Mouse (Mus musculus): Measurements from ENCODE around the gene Srebf2. TPM values are rescaled to one million over a fixed set of nuclear protein-coding genes. Genes with fewer than 3 reads are reported as not detected.
"Not testable (repeated sequence)": the region's sequence is repeated elsewhere in the genome, so short reads cannot be mapped to it uniquely, and the experiment has no call there.

Gene Srebf2
- polyA plus RNA-seq (2014; fragmentation: Nextera tagmentation; extraction: Ambion mirVana), result 105 and 109 TPM in 2 replicates

- Histone ChIP-seq H3K4me1 (ENCODE audit: control insufficient read depth, insufficient read depth, low read length) (no peaks in the 10 kb centered on the region; the same call in 1 of the 2 replicates), H3K9ac (replicated peaks; ENCODE audit: low read length) (peak within 1 kb of the TSS; percentile 82), H3K4me2 (ENCODE audit: low read depth, low read length) (peak within 1 kb of the TSS; percentile 76), H3K9me3 (replicated peaks; ENCODE audit: control insufficient read depth, low read length) (no peaks in the 10 kb centered on the region), H3K27ac (replicated peaks; ENCODE audit: low read depth, low read length) (peak within 1 kb of the TSS; percentile 93), H3K4me3 (ENCODE audit: low read depth, low read length) (peak within 1 kb of the TSS; percentile 85), H3K27me3 (ENCODE audit: control insufficient read depth, insufficient read depth, low read length) (no peaks in the 10 kb centered on the region), H3K36me3 (replicated peaks; ENCODE audit: control insufficient read depth, insufficient read depth, low read depth, low read length) (no peaks in the 10 kb centered on the region)
- DNase-seq (ENCODE audit: low spot score), result peak; percentile 100
- WGBS, result under 1% methylated on average over 79 of the region's 79 CpGs
- ATAC-seq (replicated peaks; ENCODE audit: insufficient number of reproducible peaks, low FRiP score, low TSS enrichment, low read depth), result peak; percentile 96
Measured at GRCm38 (mm10) chr15:82146770-82147610, at the start of gene Srebf2. Srebf2 (plus strand) TSS chr15:82147181.

- H3K4me3 ChIP-seq (ENCODE audit: low read depth, low read length), result no peak overlapping the region
- H3K27ac ChIP-seq (replicated peaks; ENCODE audit: low read depth, low read length), result no peak overlapping the region
- no peaks in the 10 kb centered on the region for H3K4me1 ChIP-seq (ENCODE audit: control insufficient read depth, insufficient read depth, low read length)
- no peak overlapping the region; the same call in 1 of the 2 replicates for H3K9ac ChIP-seq (replicated peaks; ENCODE audit: low read length)
- H3K36me3 ChIP-seq (replicated peaks; ENCODE audit: control insufficient read depth, insufficient read depth, low read depth, low read length), result no peaks in the 10 kb centered on the region
- no peaks in the 10 kb centered on the region for H3K9me3 ChIP-seq (replicated peaks; ENCODE audit: control insufficient read depth, low read length)
- ATAC-seq (replicated peaks; ENCODE audit: insufficient number of reproducible peaks, low FRiP score, low TSS enrichment, low read depth), result no peak
- H3K4me2 ChIP-seq (ENCODE audit: low read depth, low read length), result no peak overlapping the region
- WGBS, result 20% methylated on average over 8 of the region's 8 CpGs
- H3K27me3 ChIP-seq (ENCODE audit: control insufficient read depth, insufficient read depth, low read length), result no peaks in the 10 kb centered on the region
- DNase-seq (ENCODE audit: low spot score), result peak; percentile 69
Measured at GRCm38 (mm10) chr15:82106953-82107555, 39.9 kb upstream of the Srebf2 start.

- ATAC-seq (replicated peaks; ENCODE audit: insufficient number of reproducible peaks, low FRiP score, low TSS enrichment, low read depth), result no peak
- Histone ChIP-seq H3K4me1 (ENCODE audit: control insufficient read depth, insufficient read depth, low read length) (no peaks in the 10 kb centered on the region), H3K4me3 (ENCODE audit: low read depth, low read length) (no peak overlapping the region), H3K4me2 (ENCODE audit: low read depth, low read length) (no peak overlapping the region), H3K9me3 (replicated peaks; ENCODE audit: control insufficient read depth, low read length) (no peaks in the 10 kb centered on the region), H3K9ac (replicated peaks; ENCODE audit: low read length) (no peak overlapping the region), H3K36me3 (replicated peaks; ENCODE audit: control insufficient read depth, insufficient read depth, low read depth, low read length) (no peaks in the 10 kb centered on the region), H3K27ac (replicated peaks; ENCODE audit: low read depth, low read length) (no peak overlapping the region), H3K27me3 (ENCODE audit: control insufficient read depth, insufficient read depth, low read length) (no peaks in the 10 kb centered on the region)
- WGBS, result 87% methylated on average over 8 of the region's 8 CpGs
- DNase-seq (ENCODE audit: low spot score), result no peak
Measured at GRCm38 (mm10) chr15:82120544-82120943, 26.4 kb upstream of the Srebf2 start.

GRCm38 (mm10) chr15:82126690-82127089 is 20.3 kb upstream of the Srebf2 start:
- not testable (repeated sequence) for H3K27me3 ChIP-seq (ENCODE audit: control insufficient read depth, insufficient read depth, low read length); H3K9ac ChIP-seq (replicated peaks; ENCODE audit: low read length); H3K4me1 ChIP-seq (ENCODE audit: control insufficient read depth, insufficient read depth, low read length); ATAC-seq (replicated peaks; ENCODE audit: insufficient number of reproducible peaks, low FRiP score, low TSS enrichment, low read depth); H3K9me3 ChIP-seq (replicated peaks; ENCODE audit: control insufficient read depth, low read length); H3K36me3 ChIP-seq (replicated peaks; ENCODE audit: control insufficient read depth, insufficient read depth, low read depth, low read length); DNase-seq (ENCODE audit: low spot score); H3K4me2 ChIP-seq (ENCODE audit: low read depth, low read length); H3K27ac ChIP-seq (replicated peaks; ENCODE audit: low read depth, low read length); H3K4me3 ChIP-seq (ENCODE audit: low read depth, low read length)
- 83% methylated on average over 4 of the region's 4 CpGs for WGBS

- Histone ChIP-seq H3K9ac (replicated peaks; ENCODE audit: low read length) (peak within 1 kb of the TSS; percentile 81), H3K4me1 (ENCODE audit: control insufficient read depth, insufficient read depth, low read length) (no peaks in the 10 kb centered on the region), H3K4me2 (ENCODE audit: low read depth, low read length) (peak within 1 kb of the TSS; percentile 59), H3K27me3 (ENCODE audit: control insufficient read depth, insufficient read depth, low read length) (no peaks in the 10 kb centered on the region), H3K36me3 (replicated peaks; ENCODE audit: control insufficient read depth, insufficient read depth, low read depth, low read length) (no peaks in the 10 kb centered on the region), H3K27ac (replicated peaks; ENCODE audit: low read depth, low read length) (0 out of 2 replicates have a peak within 1 kb of the TSS, but pooled peaks have one; percentile 41), H3K4me3 (ENCODE audit: low read depth, low read length) (peak within 1 kb of the TSS; percentile 81), H3K9me3 (replicated peaks; ENCODE audit: control insufficient read depth, low read length) (no peaks in the 10 kb centered on the region)
- ATAC-seq (replicated peaks; ENCODE audit: insufficient number of reproducible peaks, low FRiP score, low TSS enrichment, low read depth) (peak; percentile 98), DNase-seq (ENCODE audit: low spot score) (peak; percentile 96)
- 1% methylated on average over 74 of the region's 74 CpGs for WGBS
Measured at GRCm38 (mm10) chr15:82127426-82128374, 19.3 kb upstream of the Srebf2 start, which contains the start of gene Ccdc134. Ccdc134 (plus strand) TSS chr15:82127922.

GRCm38 (mm10) chr15:82128398-82128797 is 18.6 kb upstream of the Srebf2 start:
- Histone ChIP-seq H3K27ac (replicated peaks; ENCODE audit: low read depth, low read length) (no peak overlapping the region), H3K4me2 (ENCODE audit: low read depth, low read length) (peak overlapping the region; percentile 59), H3K36me3 (replicated peaks; ENCODE audit: control insufficient read depth, insufficient read depth, low read depth, low read length) (no peaks in the 10 kb centered on the region), H3K9me3 (replicated peaks; ENCODE audit: control insufficient read depth, low read length) (no peaks in the 10 kb centered on the region), H3K4me1 (ENCODE audit: control insufficient read depth, insufficient read depth, low read length) (no peaks in the 10 kb centered on the region), H3K4me3 (ENCODE audit: low read depth, low read length) (peak overlapping the region; percentile 81), H3K27me3 (ENCODE audit: control insufficient read depth, insufficient read depth, low read length) (no peaks in the 10 kb centered on the region), H3K9ac (replicated peaks; ENCODE audit: low read length) (peak overlapping the region; percentile 81)
- ATAC-seq (replicated peaks; ENCODE audit: insufficient number of reproducible peaks, low FRiP score, low TSS enrichment, low read depth), result no peak
- peak; percentile 23 for DNase-seq (ENCODE audit: low spot score)
- 3% methylated on average over 5 of the region's 5 CpGs for WGBS

- no peaks in the 10 kb centered on the region for H3K36me3 ChIP-seq (replicated peaks; ENCODE audit: control insufficient read depth, insufficient read depth, low read depth, low read length)
- no peak overlapping the region for H3K4me3 ChIP-seq (ENCODE audit: low read depth, low read length)
- no peaks in the 10 kb centered on the region for H3K27me3 ChIP-seq (ENCODE audit: control insufficient read depth, insufficient read depth, low read length)
- no peak overlapping the region for H3K27ac ChIP-seq (replicated peaks; ENCODE audit: low read depth, low read length)
- H3K9me3 ChIP-seq (replicated peaks; ENCODE audit: control insufficient read depth, low read length), result no peaks in the 10 kb centered on the region
- ATAC-seq (replicated peaks; ENCODE audit: insufficient number of reproducible peaks, low FRiP score, low TSS enrichment, low read depth), result no peak
- H3K9ac ChIP-seq (replicated peaks; ENCODE audit: low read length), result no peak overlapping the region
- H3K4me2 ChIP-seq (ENCODE audit: low read depth, low read length), result no peak overlapping the region
- DNase-seq (ENCODE audit: low spot score), result no peak
- H3K4me1 ChIP-seq (ENCODE audit: control insufficient read depth, insufficient read depth, low read length), result no peaks in the 10 kb centered on the region
- 64% methylated on average over 7 of the region's 7 CpGs for WGBS
Measured at GRCm38 (mm10) chr15:82130599-82130998, 16.4 kb upstream of the Srebf2 start.

All from embryonic facial prominence, embryonic 11.5 days (tissue).